Mouse (Mus musculus) bone marrow macrophage, adult 2 months (primary cell): Measurements from ENCODE around the gene Grap2.

Experiments
- CTCF ChIP-seq: IDR thresholded peaks from 2 replicates; pipeline ENCODE4 v1.5.1; 2012; ENCODE audit warnings: low read depth, mild to moderate bottlenecking, low read length, moderate library complexity
- POLR2A ChIP-seq: IDR thresholded peaks from 2 replicates; pipeline ENCODE4 v1.6.1; 2012; ENCODE audit warnings: mild to moderate bottlenecking, low read depth, low read length, borderline replicate concordance

DNA sequence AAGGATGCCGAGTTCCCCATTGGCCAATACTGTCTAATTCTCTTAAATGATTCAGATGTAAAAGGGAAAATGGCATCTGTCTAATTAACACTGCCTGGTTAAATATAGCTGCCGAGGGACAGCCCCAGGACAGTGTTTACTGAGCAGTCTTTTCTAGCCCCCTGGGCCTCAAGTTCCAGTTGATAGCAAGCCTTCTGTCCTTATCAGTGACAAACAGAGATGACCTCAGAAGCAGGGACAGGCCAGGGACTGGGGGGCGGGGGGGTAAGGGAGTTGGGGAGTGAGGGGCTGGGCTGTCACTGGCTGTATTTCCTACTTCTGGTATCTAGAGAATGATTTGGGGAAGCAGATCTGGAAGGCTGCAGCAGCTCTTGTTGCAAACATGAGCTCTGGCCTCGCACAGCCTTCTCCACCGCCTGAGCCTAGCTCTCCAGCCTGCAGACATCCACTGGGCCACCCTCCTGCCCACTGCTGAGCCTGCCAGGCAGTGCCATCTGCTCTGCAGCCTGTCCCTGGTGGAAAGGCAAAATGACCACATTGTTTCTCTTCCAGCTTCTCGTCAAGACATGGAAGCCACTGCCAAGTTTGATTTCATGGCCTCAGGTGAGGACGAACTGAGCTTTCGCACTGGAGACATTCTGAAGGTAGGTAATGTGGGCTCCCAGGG is 50.9 kb downstream of the Grap2 start:
- TF ChIP-seq POLR2A (no peak), CTCF (no peak)
